Mouse (Mus musculus): Measurements from ENCODE around the gene Syt12.

DNA sequence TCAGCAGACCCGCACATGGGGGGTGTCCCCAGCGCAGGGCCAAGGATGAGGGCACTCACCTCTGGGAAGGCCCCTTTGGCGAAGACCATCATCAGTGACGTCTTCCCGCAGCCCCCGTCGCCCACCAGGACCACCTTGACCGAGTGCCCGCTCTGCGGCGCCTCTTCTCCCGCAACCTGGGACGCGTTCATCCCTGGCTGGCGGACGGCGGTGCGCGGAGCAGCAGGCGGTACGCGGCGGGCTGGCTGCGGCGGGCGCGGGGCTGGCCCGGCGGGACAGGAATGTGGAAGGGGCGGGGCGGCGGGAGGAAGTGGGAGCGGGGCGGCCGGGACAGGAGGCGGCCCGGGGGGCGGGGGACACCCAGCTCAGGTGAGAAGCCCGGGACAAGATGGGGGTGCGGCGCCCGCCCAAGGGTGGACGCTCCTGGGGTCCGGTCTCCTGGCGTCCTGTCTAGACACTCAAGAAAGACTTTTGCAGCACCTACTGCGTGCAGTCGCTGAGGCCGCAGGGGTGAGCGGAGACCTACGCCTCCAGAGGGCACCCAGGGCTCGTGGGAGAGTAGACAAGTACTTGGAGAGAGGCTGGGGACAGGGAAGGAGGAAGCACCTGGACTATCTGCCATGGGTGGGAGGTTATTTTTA lies 38.0 kb downstream of the Syt12 start, which contains the start of gene Rhod:
- TF ChIP-seq CTCF (IDR thresholded peaks at IDR 0.05; ENCODE audit: extremely low read depth, insufficient read depth, low read length) (no peak), POLR2A (IDR thresholded peaks at IDR 0.05; ENCODE audit: extremely low read depth, insufficient read depth, low read length) (no peak)

Measured in cortical plate, adult 2 months (tissue).